Mouse (Mus musculus) large intestine, adult 2 months (tissue): ENCODE results near the gene Galc. TPM values are rescaled to one million over a fixed set of nuclear protein-coding genes. Genes with fewer than 3 reads are reported as not detected.
"Not testable (repeated sequence)": the region's sequence is repeated elsewhere in the genome, so short reads cannot be mapped to it uniquely, and the experiment has no call there.

Experiments
- DNase-seq: peaks from one replicate; pipeline ENCODE4 v3.0.0-alpha.2; 2012; ENCODE audit warnings: low read depth, low spot score
- WGBS: fragments of 180-500 bp; shearing (Covaris S2); methylation state at CpG from one replicate; pipeline ENCODE4 v1.1.7; 2018; 5-methylcytosine and 5-hydroxymethylcytosine counted together
- polyA plus RNA-seq: library from polyadenylated mRNA; depleted of rRNA; stranded (reverse); fragments of >200 nt; gene quantifications from 2 replicates; pipeline ENCODE4 v1.2.3, GENCODE M21; 2012

Galc gene
- polyA plus RNA-seq, 1 experiment: 2.8 TPM

- WGBS: 1% methylated on average over 8 of the region's 8 CpGs
- no peak for DNase-seq
These were observed 851 bp downstream of the Galc start for GRCm38 (mm10) chr12:98258371-98258844.

GRCm38 (mm10) chr12:98255373-98255995, 3.8 kb downstream of the Galc start:
- no peak for DNase-seq
- 86% methylated on average over 13 of the region's 13 CpGs for WGBS

GRCm38 (mm10) chr12:98252417-98252816, 6.8 kb downstream of the Galc start:
- 81% methylated on average over 2 of the region's 2 CpGs for WGBS
- no peak for DNase-seq

GRCm38 (mm10) chr12:98250327-98250726, 8.9 kb downstream of the Galc start:
- no peak for DNase-seq
- WGBS: 55% methylated on average over 8 of the region's 8 CpGs

- WGBS: 76% methylated on average over 3 of the region's 3 CpGs
- DNase-seq: no peak
These were observed 9.6 kb downstream of the Galc start for GRCm38 (mm10) chr12:98249671-98250070.

- DNase-seq: no peak
- 50% methylated on average over 4 of the region's 4 CpGs for WGBS
These were observed 12.4 kb downstream of the Galc start for GRCm38 (mm10) chr12:98246835-98247234.

- WGBS: 87% methylated on average over 5 of the region's 5 CpGs
- no peak for DNase-seq
These were observed 14.4 kb downstream of the Galc start for GRCm38 (mm10) chr12:98244865-98245264.

GRCm38 (mm10) chr12:98244161-98244560, 15.1 kb downstream of the Galc start:
- no peak for DNase-seq
- 80% methylated on average over 4 of the region's 4 CpGs for WGBS

- WGBS: 86% methylated on average over 6 of the region's 6 CpGs
- not testable (repeated sequence) for DNase-seq
These were observed 20.8 kb downstream of the Galc start for GRCm38 (mm10) chr12:98238478-98238877.

- DNase-seq: no peak
- 89% methylated on average over 2 of the region's 2 CpGs for WGBS
These were observed 32.2 kb downstream of the Galc start for GRCm38 (mm10) chr12:98227037-98227436.

- DNase-seq: no peak
- WGBS: 82% methylated on average over 5 of the region's 5 CpGs
These were observed 36.0 kb downstream of the Galc start for GRCm38 (mm10) chr12:98223286-98223685.

- WGBS: 80% methylated on average over 11 of the region's 11 CpGs
- no peak for DNase-seq
These were observed 42.8 kb downstream of the Galc start for GRCm38 (mm10) chr12:98216432-98216831.

GRCm38 (mm10) chr12:98215512-98215911, 43.7 kb downstream of the Galc start:
- WGBS: 62% methylated on average over 6 of the region's 6 CpGs
- no peak for DNase-seq

GRCm38 (mm10) chr12:98214191-98214590, 45.1 kb downstream of the Galc start:
- 78% methylated on average over 14 of the region's 14 CpGs for WGBS
- DNase-seq: no peak

- 82% methylated on average over 7 of the region's 7 CpGs for WGBS
- DNase-seq: no peak
These were observed 45.5 kb downstream of the Galc start for GRCm38 (mm10) chr12:98213791-98214190.

GRCm38 (mm10) chr12:98213332-98213731, 45.9 kb downstream of the Galc start:
- WGBS: 95% methylated on average over 7 of the region's 7 CpGs
- no peak for DNase-seq

- DNase-seq: peak; percentile 1
- WGBS: 88% methylated on average over 13 of the region's 13 CpGs
These were observed 46.6 kb downstream of the Galc start for GRCm38 (mm10) chr12:98212457-98213175.

- 85% methylated on average over 6 of the region's 6 CpGs for WGBS
- DNase-seq: no peak
These were observed 48.8 kb downstream of the Galc start for GRCm38 (mm10) chr12:98210495-98210894.

- no peak for DNase-seq
- WGBS: 91% methylated on average over 10 of the region's 10 CpGs
These were observed 51.2 kb downstream of the Galc start for GRCm38 (mm10) chr12:98208104-98208503.

GRCm38 (mm10) chr12:98205450-98206051, 53.7 kb downstream of the Galc start:
- 74% methylated on average over 4 of the region's 4 CpGs for WGBS
- no peak for DNase-seq

- no peak for DNase-seq
- WGBS: 28% methylated on average over 1 of the region's 1 CpGs
These were observed 61.9 kb downstream of the Galc start for GRCm38 (mm10) chr12:98197401-98197800.
